Mouse (Mus musculus): ENCODE results near the gene Osgepl1.
"Not testable (repeated sequence)": the region's sequence is repeated elsewhere in the genome, so short reads cannot be mapped to it uniquely, and the experiment has no call there.

Gene Osgepl1

GRCm38 (mm10) chr1:53312989-53313967 is at the start of gene Osgepl1:
Osgepl1 (plus strand) TSS chr1:53313624.
- peak; percentile 86 for DNase-seq (ENCODE audit: extremely low spot score)

GRCm38 (mm10) chr1:53264958-53265612 is 48.3 kb upstream of the Osgepl1 start:
- DNase-seq (ENCODE audit: extremely low spot score): not testable (repeated sequence)

- no peak for DNase-seq (ENCODE audit: extremely low spot score)
These were observed 43.5 kb upstream of the Osgepl1 start for GRCm38 (mm10) chr1:53269901-53270300.

GRCm38 (mm10) chr1:53272646-53273045 is 40.8 kb upstream of the Osgepl1 start:
- peak; percentile 2 for DNase-seq (ENCODE audit: extremely low spot score)

- DNase-seq (ENCODE audit: extremely low spot score): no peak
These were observed 22.2 kb upstream of the Osgepl1 start for GRCm38 (mm10) chr1:53291197-53291596.

- peak; percentile 91 for DNase-seq (ENCODE audit: extremely low spot score)
These were observed 16.6 kb upstream of the Osgepl1 start, which contains the start of the genes Pms1, Ormdl1 and Gm28778 for GRCm38 (mm10) chr1:53296581-53297383. Pms1 (minus strand) TSS chr1:53297018. Ormdl1 (plus strand) TSS chr1:53297095. Gm28778 (plus strand) TSS chr1:53297111.

- no peak for DNase-seq (ENCODE audit: extremely low spot score)
These were observed 12.9 kb upstream of the Osgepl1 start for GRCm38 (mm10) chr1:53300506-53300905.

- no peak for DNase-seq (ENCODE audit: extremely low spot score)
These were observed 8.4 kb downstream of the Osgepl1 start for GRCm38 (mm10) chr1:53321662-53322344.

- DNase-seq (ENCODE audit: extremely low spot score): no peak
These were observed 9.8 kb downstream of the Osgepl1 start for GRCm38 (mm10) chr1:53323254-53323653.

GRCm38 (mm10) chr1:53324277-53324676 is 10.9 kb downstream of the Osgepl1 start:
- no peak for DNase-seq (ENCODE audit: extremely low spot score)

- DNase-seq (ENCODE audit: extremely low spot score): no peak
These were observed 11.5 kb downstream of the Osgepl1 start for GRCm38 (mm10) chr1:53324827-53325494.

GRCm38 (mm10) chr1:53333527-53333926 is 20.1 kb downstream of the Osgepl1 start:
- DNase-seq (ENCODE audit: extremely low spot score): not testable (repeated sequence)

- DNase-seq (ENCODE audit: extremely low spot score): no peak
These were observed 22.0 kb downstream of the Osgepl1 start for GRCm38 (mm10) chr1:53335465-53335864.

GRCm38 (mm10) chr1:53337403-53337802 is 24.0 kb downstream of the Osgepl1 start:
- not testable (repeated sequence) for DNase-seq (ENCODE audit: extremely low spot score)

- no peak for DNase-seq (ENCODE audit: extremely low spot score)
These were observed 27.6 kb downstream of the Osgepl1 start for GRCm38 (mm10) chr1:53341071-53341470.

- DNase-seq (ENCODE audit: extremely low spot score): peak; percentile 94
These were observed 39.2 kb downstream of the Osgepl1 start, which contains the start of the genes Asdurf, Gm28551 and Asnsd1 for GRCm38 (mm10) chr1:53352327-53353261. Asdurf (minus strand) TSS chr1:53352619. Gm28551 (minus strand) TSS chr1:53352667. Asnsd1 (minus strand) TSS chr1:53352752.

- DNase-seq (ENCODE audit: extremely low spot score): no peak
These were observed 45.6 kb downstream of the Osgepl1 start for GRCm38 (mm10) chr1:53358988-53359387.
